Mouse (Mus musculus) Muller cell, postnatal 12 days (primary cell): ENCODE data around the gene Tmem25.
"Not testable (repeated sequence)": the region's sequence is repeated elsewhere in the genome, so short reads cannot be mapped to it uniquely, and the experiment has no call there.

ENCODE experiments used
- DNase-seq: peaks from one replicate; pipeline ENCODE4 v3.0.0-alpha.2; 2015; ENCODE audit errors: inconsistent ontology term

The Tmem25 gene

DNA sequence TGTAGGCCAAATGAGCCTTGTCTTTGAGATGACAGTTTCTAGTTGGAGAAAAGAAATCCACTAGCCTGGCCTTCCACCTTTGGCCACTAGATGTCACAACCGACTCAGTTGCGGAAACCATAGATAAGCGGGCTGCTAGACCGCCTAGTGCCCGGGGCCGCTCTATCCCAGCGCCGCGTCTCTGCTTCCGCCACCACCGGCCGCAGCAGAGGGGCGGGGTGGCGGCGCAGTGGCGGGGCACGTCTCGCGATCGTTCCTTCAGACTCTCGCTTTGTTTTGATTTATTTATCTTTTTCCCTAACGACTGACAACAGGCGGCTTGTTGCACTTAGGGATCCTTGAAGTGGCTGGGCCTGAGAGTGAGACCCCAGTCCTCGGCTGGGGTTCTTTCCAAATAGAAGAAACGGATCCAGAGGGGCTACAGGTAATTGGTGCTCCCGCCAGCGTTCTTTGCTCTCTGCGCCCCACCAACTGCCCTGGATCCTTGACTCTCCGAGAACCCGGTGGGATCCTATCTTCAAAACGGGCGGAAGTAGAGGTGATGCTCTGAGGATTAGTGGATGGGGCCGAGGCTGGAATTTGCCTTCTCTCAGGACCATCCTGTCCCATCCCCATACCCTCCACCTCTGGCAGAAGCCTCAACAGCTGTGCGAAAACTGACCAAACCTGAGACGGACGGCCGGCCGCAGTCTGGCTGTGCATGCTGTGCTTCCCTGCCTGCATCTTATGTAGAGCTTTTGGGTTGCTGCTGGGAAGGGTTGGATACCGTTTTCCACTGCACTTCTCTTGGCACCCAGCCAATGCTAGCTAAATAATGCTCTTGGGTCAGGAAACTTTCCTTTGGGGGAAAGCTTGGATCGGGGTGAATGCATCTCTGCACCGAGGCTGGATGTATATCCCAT, 26.1 kb downstream of the Tmem25 start:
- peak; percentile 96 for DNase-seq

DNA sequence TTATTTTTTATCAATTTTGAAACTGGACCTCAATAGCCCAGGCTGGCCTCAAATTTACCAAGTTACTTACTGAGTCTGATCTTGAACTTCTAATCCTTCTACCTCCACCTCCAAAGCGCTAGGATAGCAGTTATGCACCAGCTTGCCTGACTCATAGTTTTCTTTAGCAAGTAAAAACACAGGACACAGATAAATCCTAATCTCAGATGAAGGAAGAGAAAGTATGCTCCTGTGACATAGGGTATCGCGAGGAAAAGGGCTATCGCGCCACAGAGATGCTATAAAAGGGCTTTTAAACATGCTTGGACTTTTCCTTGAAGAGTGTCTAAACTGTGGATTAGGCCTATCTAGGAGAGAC, 26.7 kb downstream of the Tmem25 start:
- DNase-seq, result no peak

DNA sequence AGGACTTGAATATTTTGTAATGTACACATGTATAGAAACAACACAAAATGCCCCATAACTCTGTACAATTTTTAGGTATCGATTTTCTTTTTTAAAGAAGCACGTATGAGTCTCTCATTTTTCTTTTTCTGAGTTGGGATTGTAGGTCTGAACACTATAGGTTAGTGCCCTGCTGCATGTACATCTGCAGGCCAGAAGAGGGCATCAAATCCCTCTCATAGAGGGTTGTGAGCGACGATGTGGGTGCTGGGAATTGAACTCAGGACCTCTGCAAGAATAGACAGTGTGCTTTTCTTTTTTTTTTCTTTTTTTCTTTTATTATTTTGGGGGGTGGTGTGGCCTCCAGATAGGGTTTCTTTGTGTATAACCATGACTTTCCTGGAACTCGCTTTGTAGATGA, 27.7 kb downstream of the Tmem25 start:
- DNase-seq, result no peak

DNA sequence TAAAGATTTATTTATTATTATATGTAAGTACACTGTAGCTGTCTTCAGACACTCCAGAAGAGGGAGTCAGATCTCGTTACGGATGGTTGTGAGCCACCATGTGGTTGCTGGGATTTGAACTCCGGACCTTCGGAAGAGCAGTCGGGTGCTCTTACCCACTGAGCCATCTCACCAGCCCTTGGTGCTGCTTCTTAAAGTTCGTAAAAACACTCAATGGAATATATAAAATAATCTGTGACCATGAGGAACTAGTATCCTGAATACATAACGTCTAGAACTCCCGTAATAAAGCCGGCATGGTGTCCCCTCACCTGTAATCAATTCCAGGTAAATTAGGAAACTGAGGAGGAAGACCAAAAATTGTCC, 31.1 kb downstream of the Tmem25 start:
- DNase-seq, result not testable (repeated sequence)

DNA sequence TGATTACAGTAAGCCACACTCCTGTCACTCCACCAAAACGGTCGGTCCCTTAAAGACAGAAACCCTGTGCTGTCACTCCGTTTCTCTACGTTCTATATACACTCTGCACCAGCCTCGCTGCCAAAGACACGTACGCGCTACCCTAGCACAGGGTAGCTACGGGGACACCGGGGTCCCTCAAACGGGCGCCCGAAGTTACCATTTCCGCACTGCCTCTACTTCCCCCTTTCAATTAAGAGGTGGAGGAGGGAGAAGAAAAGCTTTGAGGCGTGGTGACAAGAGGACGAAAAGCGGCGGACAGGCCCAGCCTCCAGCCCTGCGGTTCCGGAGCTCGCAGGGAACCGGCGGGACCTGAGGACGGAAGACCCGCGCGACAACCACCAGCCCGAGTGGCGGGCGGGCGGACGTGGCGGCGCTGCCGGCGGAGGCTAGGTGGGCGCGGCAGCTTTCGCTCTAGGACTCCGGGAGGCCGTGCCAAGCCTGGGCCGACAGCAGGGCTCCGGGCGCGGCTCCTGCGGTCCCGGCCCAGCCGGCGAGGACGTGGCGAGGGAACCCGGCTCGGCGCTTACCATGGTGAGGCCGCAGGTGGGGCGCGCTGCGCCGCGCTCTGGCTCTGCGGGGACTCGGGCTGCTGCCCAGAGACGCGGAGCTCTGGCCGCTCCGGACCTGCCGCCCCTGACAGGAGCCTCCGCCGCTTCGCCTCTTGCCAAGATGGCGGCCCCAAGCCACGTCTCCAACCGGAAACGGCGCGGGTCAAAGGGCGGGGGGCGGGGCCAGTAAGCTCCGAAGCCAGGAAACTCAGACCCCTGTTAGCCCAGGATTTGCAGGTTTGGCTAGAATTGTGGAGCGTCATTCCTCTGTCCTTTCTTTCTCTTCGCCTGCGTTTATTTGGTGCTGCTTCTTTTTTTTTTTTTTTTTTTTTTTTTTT, 31.7 kb downstream of the Tmem25 start, which contains the start of the genes Arcn1 and Ift46:
Gene Arcn1, minus strand, starts transcription at position 745 of the 928 bp plus-strand sequence.
Gene Ift46, plus strand, starts transcription at position 808 of the 928 bp plus-strand sequence.
- DNase-seq, result peak; percentile 96

DNA sequence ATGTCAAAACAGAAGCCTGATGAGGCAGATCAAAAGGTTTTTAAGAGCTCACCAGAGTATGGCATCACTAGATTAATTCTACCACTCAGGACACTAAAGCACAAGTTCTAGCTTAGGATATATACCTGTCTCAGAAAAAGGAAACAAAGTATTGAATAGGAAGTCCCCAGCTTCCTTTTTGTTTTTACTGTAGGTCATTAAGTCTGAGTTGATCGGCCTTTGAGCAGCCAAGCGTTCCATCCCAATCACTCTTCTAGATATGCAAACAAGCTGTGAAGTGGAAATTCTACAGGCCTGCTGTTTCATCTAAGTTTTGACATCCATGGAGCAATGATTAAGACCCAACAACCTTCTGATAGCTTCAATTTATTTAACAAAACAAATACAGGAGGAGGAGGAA, 38.2 kb downstream of the Tmem25 start:
- no peak for DNase-seq

DNA sequence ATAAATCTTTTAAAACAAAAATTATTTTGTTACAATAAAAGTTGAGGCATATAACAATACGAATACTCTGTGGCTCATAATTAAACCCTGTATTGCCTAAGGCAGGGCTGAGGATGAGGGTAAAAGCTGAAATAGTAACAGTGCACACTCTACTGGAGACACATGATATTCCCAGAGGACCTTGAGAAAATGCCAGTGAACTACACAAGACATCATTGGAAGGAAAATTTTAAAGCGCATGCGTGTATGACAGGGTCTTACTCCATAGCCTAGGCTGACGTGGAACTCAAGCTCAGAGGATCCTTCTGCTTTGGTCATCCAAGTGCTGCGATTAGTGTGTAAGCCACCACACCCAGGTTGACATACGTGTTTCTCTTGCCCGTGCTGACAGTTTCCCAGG, 50.6 kb downstream of the Tmem25 start:
- no peak for DNase-seq

DNA sequence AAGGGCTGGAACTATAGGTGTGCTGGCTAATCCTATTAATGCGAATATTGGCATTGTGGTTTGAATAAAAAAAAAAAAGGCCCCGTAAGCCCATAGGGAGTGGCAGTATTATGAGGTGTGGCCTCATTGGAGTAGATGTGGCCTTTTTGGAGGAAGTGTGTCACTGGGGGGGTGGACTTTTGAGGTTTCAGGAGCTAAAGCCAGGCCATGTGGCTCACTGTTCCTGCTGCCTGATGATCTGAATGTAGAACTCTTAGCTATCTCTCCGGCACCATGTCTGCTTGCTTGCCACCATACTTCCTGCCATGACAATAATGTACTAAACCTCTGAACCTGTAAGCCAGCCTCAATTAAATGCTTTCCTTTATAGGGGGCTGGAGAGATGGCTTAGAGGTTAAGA, 51.8 kb downstream of the Tmem25 start:
- no peak for DNase-seq

DNA sequence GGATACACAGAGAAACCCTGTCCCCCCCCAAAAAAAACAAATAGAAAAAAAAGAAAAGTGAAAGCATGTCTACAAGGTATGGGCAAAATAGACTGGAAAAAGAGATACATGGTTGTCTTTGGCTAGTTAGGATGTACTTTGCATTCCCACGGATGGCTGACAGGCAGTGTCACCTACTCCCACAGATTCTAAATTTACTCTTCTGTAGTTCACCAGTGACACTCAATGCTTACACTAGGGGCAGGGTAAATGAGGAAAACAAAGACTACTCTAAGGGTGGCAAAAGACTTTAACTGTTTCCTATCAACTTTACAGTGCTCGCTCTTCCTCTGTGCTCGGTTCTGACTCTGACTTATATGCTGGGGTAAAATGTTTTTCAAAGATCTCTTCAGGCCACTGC, 52.4 kb downstream of the Tmem25 start:
- no peak for DNase-seq

DNA sequence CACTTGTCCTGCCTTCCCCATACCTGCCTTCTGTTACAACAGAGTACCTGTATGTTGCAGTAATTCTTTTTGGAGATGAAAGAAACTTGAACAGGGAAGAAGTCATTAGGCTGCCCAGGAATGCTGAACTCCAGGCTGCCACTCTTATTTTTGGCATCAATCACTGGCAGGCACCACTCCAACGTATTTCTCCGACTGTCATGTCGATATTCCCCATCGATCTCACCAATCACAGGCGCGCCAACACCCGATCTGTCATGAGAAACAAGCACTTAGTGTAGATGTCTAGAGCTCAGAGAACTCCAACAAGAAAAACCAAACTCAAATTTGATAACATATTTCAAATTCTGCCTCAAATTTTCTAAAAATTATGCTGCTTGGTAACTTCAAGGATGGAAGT, 53.7 kb downstream of the Tmem25 start:
- no peak for DNase-seq
